Mouse (Mus musculus) cerebellum, adult 2 months (tissue): Measurements from ENCODE around the gene Ubtd2.

Experiments
- CTCF ChIP-seq: fragments of 200-500 bp; IDR thresholded peaks from 2 replicates; pipeline ENCODE4 v1.5.1; 2011; ENCODE audit warnings: low read depth, mild to moderate bottlenecking, control low read depth, low read length, moderate library complexity, borderline replicate concordance; ENCODE audit not compliant: insufficient read depth
- POLR2A ChIP-seq: fragments of 200-500 bp; IDR thresholded peaks from 2 replicates; pipeline ENCODE4 v1.6.1; 2011; ENCODE audit warnings: low read length, control low read depth, borderline replicate concordance; ENCODE audit not compliant: insufficient read depth

DNA sequence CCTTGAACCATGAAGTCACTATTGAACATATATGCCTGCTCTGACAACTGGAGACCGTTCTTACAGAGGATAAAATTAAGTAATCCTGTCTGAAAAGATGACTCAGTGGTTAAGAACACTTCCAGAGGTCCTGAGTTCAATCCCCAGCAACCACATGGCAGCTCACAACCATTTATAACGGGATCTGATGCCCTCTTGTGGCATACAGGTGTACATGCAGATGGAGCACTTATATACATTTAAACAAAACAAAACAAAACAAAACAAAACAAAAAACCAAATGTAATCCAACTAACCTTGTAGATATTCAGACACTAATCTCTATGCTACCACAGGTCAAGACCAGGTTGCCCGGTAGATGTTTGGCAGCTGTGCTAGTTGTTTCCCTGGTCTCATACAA lies 32.3 kb downstream of the Ubtd2 start:
- TF ChIP-seq CTCF (no peak), POLR2A (no peak)
